Mouse (Mus musculus) thymus, postnatal 10 days (tissue): Measurements from ENCODE around the gene Ccdc177.

Source experiments
- DNase-seq, 2 experiments: peaks; one replicate each; pipeline ENCODE4 v3.0.0; 2021; ENCODE audit warnings: low spot score in 2 of 2

Ccdc177 gene

DNA sequence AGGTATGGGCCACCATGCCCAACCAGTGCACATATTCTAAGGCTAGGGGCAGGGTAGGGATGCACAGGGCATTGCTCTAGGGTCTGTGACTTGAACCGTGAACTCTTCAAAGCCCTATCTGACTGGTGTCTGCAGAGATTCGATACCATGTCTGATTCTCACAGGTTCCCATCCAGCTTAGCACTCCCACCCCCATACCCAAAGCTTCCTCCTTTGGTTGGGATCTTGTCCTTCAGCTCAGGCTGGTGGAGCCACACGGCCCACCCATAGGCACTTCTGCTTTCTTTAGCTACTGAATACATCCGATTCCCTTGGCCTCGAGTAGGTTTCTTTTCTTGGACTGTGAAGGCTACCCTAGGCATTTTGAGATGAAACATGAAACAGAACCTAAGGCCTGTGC lies 24.5 kb upstream of the Ccdc177 start:
- DNase-seq, result no peak

DNA sequence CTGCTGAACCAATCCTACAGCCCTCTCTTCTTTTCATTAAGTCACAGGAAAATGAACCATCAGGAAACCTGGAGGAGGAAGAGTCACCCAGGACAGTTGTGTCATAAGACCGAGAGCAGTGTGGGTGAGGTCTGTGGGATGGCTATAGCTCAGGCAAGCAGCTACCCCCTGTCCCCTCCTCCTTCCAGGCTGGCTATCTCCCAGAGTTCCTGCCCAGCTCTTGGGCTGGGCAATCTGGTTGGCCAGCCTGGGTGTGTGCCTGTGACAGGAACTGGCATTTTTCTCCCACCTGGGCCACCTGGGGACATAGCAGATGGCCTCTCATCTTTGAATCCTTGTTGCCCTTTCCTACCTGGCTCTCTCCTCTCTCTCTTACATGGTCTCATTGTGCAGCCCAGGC lies 23.4 kb upstream of the Ccdc177 start:
- DNase-seq, result no peak

DNA sequence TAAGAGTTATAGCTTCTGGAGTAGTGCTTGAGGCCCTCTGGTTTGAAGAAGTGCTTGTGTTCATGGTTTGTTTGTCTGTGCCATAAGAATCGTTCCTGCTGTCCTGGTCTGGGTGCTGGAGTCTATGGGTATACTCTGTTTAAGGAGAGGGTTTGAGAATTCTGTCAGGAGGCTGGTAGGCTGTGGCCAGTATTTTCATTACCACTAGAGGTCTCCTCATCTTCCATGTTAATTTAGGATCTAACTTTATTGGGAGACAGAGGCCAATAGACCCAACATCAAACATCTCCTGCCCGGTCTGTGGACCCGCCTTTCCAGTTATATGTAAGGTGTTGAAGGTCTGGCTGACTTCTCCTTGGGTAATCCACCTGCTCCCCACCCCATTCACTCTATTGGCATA lies 22.4 kb upstream of the Ccdc177 start:
- DNase-seq, result no peak

DNA sequence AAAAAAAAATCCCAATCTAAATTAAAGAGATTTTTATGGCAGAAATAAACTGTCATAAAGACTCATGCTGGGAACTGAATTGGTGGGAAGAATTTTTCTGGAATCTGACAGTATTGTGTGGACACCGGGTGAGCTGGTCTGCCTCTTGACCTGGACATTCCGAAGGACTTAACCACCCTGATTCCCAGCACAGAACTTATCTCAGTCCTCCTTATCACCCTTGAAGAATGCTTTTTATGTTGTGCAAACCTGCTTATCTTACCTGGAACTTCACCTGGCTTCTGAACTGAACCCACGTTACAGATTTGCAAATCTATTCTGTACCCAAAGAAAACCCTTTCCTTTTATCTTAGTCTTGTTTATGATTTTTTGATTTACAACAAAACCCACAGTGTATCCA lies 21.7 kb upstream of the Ccdc177 start:
- DNase-seq, result no peak

DNA sequence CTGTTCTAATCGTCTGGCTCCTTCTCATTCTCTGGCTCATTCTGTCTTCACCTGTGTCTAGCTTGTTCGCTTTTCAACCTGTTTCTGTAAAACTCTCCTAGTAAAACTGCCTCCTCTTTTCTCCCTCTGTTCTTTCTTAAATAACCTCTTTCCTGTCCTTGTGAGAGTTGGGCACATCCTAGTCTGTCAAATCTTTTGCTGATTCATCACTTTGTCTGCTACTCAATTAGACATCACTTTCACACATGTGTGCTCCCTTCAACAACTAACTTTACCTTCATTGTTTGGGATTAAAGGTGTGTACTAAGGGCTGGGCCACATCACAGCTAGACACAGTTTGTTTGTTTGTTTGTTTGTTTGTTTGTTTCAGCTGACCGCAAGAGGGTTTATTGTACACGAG lies 19.3 kb upstream of the Ccdc177 start:
- no peak for DNase-seq

DNA sequence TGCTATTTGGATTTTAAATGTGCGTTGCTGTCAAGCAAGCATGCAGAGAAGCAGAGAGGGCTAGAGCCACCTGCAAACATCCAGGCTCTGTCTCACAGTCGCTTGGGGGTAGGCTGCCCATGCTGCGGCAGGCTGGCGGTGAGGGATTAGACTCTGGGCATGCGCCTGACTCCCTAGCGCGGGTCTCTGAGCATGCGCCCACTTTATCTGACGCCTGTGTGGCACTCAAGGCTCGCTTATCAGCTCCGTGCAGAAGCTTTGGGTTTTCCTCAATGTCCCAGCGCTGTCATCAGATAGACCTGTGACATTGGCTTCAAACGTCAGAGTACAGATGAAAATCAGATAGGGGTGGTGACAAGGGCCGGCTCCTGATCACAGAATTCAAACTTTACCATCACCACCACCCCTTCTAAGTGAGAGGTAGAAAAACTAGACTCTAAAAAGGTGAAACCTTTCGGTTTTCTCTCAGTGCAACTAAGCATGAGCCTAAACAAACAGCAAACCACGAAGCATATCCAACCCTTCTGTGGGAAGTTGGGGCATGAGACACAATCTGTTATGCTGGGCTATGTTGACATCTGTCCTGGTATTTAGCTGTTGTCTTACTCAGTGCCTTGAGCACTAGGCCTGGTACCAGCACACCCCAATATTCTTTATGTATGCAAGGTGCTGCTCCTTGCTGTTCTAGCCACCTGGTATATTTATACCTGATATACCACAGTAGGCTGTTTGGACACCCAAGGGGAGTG lies 17.9 kb upstream of the Ccdc177 start:
- DNase-seq, result no peak

DNA sequence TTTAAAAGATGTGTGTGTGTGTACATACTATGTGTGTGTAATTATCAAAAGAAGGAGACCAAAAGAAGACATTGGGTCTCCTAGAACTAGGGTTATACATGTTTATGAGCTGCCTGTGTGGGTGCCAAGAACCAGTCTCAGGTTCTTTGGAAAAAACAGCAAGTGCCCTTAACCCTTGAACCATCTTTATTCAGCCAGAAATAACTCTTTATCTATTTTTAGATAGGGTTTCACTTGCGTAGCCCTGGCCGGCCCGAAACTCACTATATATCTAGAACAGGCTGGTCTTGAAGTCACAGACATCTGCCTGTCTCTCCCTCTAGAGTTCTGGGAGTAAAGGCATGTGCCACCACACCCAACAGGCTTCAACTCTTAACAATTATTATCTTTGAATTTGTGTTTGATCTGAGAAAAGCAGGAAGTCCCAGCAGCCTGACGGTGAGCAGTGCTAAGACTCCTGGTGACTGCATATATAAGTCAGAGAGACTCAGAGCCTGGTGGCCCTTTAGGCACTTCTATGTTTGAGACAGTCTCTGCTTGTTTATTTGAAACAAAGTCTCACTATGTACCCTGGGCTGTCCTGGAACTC lies 15.7 kb upstream of the Ccdc177 start:
- no peak for DNase-seq

DNA sequence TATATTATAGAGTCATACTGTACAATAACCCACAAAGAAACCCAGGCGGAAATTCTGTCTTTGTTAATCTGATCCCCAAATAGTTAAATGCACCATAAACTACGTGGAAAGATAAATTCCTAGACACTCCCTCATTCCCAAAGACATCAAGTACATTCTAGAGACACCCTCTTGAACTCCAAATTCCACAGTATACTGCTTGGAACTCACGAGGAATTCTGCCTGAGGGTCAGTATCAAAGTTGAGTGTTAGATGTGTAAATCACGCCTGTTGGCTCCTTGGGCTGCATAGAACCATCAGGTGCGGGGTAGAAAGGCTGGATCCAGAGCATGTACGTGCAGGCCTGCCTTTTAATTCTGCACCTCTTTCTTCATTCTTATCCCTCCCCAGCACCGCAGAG lies 14.3 kb upstream of the Ccdc177 start:
- no peak for DNase-seq

DNA sequence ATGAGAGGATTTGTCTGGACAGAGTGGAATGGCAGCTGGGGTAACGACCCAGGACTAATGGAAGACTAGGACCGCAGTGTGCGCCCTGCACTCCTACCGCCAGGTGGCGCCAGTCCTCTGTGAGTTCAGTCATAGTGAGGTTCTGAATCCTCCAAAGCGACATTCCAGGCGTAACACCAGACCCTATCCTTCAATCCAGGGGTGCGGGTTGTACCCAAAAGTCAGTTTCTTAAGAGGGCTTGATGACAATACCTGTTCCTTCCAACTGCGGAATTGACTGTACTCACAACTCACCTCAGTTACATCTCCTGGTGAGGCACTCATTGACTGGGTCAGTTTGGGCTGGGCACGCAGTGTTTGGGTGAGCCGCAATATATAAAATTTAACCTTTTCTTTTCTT lies 9.2 kb upstream of the Ccdc177 start:
- peak; percentile 17 to 69 for DNase-seq

DNA sequence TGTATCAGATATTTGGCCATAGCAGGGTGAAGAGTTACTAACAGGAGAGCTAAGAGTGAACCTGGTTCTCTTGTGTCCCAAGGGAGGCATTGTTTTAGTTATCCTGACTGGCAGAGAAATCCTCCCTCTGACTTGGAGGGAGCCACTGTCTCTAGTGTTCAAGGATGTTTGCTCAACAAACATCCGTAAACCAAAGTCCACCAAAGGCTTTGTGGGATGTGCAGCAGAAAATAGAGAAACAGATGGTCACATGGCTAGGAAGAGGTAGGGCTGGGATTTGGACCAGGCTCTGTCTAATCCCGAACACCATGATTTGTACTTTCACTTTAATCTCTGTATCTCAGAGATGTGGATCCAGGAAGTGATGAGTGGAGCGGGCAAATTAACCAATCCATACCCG lies 3.6 kb upstream of the Ccdc177 start:
- DNase-seq, result no peak

DNA sequence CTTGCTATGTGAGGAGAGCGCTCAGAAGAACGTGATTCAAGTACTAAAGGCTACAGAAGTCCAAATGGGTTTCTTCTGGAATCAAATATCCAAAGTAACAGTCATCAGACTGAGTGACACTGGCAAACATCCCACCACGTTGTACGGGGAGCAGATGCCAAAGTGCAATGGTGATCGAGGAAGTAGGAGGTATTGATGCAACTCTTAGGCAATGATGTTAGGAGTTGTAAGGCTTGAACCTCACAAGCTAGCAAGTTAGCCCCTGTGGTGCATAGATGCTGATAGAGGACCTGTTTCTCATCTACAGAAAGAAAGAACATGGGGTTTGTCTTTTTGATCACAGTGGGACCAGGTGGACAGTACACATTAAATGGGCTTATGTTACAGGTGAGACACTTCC lies 2.5 kb upstream of the Ccdc177 start:
- DNase-seq, result no peak

DNA sequence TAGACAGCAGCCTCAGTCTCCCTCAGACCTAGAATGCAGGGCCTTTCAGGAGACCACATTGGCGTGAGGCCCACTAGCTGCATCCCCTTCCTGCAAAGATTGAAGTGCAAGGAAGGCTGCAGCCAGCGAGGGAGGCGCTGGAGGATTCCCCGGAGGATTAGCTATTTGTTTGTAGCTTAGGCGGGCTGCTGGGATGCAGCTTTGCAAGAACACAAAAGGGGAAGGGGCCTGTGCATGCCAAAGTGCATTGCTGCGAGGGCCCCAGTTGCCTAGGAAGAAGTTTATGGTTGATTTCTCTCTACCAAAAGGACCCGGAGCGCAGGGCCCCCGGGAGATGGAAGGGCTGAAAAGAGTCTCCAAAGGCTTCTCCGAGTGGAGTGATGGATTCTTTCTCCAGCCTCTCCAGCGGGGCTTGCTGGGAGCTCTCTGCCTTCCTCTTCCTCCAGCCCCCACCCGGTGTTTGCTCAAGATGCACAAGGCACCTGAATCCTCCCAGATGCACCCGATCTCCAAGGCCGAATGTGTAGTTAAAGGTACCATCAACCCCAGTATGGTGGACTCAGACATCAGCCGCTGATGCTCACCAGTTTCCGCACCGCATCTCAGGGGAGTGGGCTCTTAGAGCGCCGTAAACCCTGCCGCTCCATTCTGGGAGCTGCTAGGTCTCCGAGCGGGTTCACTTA lies 633 bp downstream of the Ccdc177 start:
- DNase-seq, result no peak

DNA sequence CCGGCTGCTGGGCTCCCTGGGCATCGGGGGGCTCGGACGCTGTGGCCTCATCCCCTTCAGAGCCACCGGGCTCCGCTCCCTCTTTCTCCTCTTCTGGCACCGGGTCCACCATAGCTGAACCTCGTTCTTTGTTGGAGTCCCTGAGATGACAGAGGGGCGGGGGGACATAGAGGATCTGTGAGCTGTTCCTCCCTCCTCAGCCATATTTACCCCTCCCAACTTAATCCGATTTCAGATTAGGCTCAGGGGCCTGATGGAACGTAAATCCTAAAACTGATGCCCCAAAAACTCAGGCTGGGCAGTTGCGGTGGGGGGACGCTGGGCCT lies 1.1 kb downstream of the Ccdc177 start:
- no peak for DNase-seq

DNA sequence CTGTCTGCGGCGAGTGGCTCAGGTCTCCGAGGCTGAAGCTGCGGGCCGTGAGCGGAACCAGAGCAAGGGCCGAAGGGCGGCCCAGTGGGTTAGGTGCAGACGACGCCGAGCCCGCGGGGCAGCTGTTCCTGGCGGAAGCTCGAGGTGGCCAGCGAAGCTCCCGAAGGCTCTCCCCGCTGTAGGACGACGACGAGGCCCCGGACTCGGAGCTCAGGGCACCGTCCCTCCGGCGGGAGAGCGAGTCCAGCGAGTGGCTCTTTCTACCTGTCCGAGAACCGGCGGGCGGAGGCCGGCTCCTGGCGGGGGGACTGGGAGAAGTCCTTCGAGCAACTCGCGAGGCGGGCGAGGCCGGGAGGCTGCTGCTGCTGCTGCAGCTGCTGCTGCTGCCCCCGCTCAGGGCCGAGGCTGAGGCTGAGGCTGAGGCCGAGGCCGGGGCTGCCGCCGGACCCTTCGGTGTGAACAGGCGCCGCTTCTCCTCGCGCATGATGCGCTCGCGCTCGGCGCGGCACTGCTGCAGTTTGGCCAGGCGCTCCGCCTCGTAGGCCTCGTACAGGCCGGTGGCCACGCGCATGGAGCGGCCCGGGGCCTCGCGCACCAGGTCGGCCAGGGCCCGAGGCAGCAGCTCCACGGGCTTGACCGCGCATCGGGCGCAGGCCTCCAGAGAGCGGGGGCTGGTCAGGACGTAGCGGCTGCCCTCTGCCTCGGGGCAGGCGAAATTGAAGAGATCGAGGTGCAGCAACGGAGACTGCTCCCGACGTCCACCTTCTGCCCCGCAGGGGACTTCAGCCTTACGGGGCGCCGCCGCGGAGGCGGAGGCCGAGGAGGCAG lies 1.7 kb downstream of the Ccdc177 start:
- DNase-seq, result peak in 1 of 2 experiments; percentile 15

DNA sequence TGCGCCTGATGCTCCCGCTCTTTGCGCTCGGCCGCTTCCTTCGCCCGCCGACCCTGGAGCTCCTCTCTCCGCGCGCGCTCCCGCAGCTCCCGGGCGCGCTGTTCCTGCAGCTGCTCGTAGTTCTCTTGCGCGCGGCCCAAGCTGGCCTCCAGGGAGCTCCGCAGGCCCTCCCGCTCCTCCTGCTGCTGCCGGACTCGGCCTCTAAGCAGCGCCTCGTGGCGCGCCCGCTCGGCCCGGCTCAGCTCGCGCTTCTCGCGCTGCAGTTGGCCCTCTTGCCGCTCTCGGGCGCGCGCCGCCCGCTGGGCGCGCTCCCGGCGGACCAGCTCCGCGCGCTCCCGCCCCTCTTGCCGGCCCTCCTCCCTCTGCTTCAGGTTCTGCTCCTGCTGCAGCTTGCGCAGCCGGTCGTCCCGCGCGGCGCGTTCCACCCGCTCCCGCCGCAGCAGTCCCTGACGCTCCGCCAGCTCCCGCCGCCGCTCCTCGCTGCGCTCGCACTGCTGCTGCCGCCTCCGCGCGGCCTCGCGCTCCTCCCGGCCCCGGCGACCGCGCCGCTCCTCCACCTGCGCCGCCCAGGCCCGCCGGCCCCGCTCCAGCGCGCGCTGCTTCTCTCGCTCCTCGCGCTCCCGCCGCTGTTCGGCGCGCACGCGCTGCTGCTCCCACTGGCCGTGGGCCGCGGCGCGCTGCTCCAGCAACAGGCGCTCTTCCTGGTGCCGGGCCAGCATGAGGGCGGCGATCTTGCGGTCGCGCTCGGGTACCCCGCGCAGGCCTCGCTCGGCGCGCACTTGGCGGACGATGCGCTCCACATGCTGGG lies 2.5 kb downstream of the Ccdc177 start:
- peak; percentile 40 to 59 for DNase-seq

DNA sequence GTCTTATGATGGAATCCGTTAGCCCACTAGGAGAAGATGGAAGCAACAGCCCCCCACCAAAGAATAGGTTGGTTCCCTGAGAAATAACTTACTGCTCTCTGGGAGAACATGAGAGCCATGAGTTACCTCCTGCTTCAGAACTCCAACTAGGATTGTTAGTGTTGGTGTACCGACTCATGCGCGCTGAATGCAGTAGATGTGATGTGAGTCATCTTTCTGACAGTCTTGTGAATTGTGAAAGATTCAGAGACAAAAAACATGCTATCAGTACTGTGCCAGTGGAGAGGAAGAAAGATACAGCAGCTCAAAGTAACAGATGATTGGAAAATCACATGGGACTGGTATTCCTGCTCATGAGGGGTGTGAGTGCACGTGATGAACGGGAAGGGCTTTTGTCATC lies 8.9 kb downstream of the Ccdc177 start:
- DNase-seq, result no peak

DNA sequence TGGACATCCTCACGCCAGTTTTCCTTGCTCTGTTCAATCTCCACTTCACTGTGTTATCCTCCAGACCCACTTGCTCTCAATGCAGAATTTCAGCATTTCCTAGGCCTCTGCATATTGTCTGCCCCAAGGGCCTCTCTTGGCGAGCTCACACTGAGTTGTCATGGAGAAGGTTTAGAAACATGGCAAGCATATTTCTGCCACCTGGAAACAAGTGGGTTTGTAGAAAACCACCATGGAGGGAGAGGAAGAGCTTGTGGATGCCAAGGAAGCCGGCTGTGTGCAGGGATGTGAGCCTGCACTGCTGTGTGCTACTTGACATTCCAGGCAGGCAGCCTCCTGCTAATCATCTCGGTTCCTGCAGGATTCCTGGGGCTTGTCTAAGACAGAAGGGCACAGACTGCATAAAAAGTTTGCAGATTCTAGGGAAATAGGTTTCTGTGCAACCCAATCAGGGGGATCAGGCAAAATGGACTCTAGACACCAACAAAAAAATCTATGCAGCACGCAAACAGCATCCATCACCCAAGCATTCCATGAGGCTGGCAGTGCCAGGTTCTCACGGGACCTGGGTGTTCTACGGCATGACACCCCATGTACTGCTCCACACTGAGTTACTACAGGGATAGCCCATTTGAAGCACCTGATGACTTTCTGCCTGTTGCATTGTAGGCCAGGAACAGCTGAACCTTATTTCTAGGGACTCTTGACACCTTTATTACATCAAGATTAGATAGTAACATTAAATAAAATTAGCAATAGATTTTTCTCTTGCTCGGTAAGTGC lies 14.3 kb downstream of the Ccdc177 start:
- DNase-seq, result no peak

DNA sequence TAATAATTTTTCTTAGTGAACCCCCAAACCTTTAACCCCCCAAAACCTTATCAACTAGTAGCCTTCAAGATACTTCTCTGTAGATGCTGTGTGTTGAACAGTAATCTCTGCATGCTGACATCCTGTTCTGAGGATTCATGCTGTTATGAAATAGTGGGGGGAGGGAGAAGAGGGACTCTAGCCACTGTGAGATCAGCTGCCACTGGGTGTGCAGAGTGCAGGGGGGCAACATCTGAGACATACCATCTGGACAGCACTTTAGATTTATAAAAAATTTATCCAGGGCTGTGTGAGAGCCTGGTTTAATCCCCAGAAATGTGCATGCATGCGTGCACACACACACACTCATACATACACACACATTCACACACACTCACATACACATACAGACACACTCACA lies 15.9 kb downstream of the Ccdc177 start:
- DNase-seq, result no peak

DNA sequence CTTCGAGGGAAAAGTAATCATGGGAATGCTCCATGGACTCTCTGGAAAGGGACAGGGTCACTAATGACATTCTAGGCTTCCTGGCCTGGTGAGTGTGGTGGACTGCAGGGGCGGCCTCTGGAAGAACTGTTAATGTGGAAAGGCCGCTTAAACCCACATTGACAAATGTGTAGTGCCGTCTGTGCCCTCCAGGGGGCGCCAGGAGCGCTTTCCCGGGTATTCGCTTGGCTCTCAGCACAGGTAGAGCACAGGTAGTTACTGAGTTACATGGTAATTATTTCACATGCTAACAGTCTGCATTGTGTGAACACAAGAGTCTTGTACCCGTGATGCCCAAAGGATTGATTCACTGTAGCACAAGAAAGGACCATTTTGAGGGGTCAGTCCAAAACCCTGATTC lies 21.0 kb downstream of the Ccdc177 start:
- DNase-seq, result peak in 1 of 2 experiments; percentile 57

DNA sequence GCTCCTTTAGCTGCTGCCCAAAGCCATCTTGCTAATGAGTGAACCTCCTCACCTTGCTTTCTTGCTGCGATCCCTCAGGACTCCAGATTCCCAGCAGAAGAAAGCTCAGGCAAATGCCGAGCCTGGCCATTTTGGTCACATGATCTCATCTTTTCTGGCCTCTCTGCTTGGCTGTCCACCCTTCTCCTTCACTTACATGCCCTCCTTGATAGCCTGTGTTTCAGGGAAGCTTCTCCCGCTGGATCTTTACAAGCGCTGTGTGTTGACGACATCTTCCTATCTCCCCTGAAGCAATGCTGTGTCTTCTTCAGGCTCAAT lies 23.2 kb downstream of the Ccdc177 start:
- DNase-seq, result no peak
